Mouse (Mus musculus): ENCODE measurements at regions not wholly inside any gene's neighbourhood (a gene's known extent, or its start where the extent isn't known, plus 50 kb on each side); places are given as distances from the start of the nearest gene placed in this dataset.
"Not testable (repeated sequence)": the region's sequence is repeated elsewhere in the genome, so short reads cannot be mapped to it uniquely, and the experiment has no call there.

GRCm38 (mm10) chr9:53045788-53046187 lies 202.1 kb downstream of the Ddx10 start:
- DNase-seq, result no peak

GRCm38 (mm10) chr9:53033797-53034196 lies 214.1 kb downstream of the Ddx10 start:
- no peak for DNase-seq

GRCm38 (mm10) chr9:53022096-53022495 lies 225.8 kb downstream of the Ddx10 start:
- DNase-seq, result no peak

GRCm38 (mm10) chr9:53010741-53011140 lies 237.1 kb downstream of the Ddx10 start:
- DNase-seq, result no peak

- no peak for DNase-seq
Observed at GRCm38 (mm10) chr9:53007395-53007794, 240.5 kb downstream of the Ddx10 start.

- no peak for DNase-seq
Observed at GRCm38 (mm10) chr9:53006085-53006484, 241.8 kb downstream of the Ddx10 start.

- no peak for DNase-seq
Observed at GRCm38 (mm10) chr9:53004253-53004978, 243.4 kb downstream of the Ddx10 start.

- no peak for DNase-seq
Observed at GRCm38 (mm10) chr9:52976041-52976440, 271.8 kb downstream of the Ddx10 start.

GRCm38 (mm10) chr9:52965631-52966030 lies 282.2 kb downstream of the Ddx10 start:
- DNase-seq, result peak; percentile 77 to 89

- DNase-seq, result peak; percentile 33 to 61
Observed at GRCm38 (mm10) chr9:52959668-52960067, 280.1 kb upstream of the AI593442 start.

GRCm38 (mm10) chr9:52957245-52957644 lies 277.7 kb upstream of the AI593442 start:
- DNase-seq, result no peak

GRCm38 (mm10) chr9:52944081-52944480 lies 264.5 kb upstream of the AI593442 start:
- no peak for DNase-seq

GRCm38 (mm10) chr9:52941637-52941983 lies 262.0 kb upstream of the AI593442 start:
- peak in 1 of 2 experiments; percentile 12 for DNase-seq

- peak; percentile 40 to 41 for DNase-seq
Observed at GRCm38 (mm10) chr9:52940964-52941636, 261.5 kb upstream of the AI593442 start.

GRCm38 (mm10) chr9:52935082-52935481 lies 255.5 kb upstream of the AI593442 start:
- no peak for DNase-seq

- DNase-seq, result no peak
Observed at GRCm38 (mm10) chr9:52917516-52917915, 237.9 kb upstream of the AI593442 start.

- DNase-seq, result not testable (repeated sequence)
Observed at GRCm38 (mm10) chr9:52888653-52889052, 209.1 kb upstream of the AI593442 start.

GRCm38 (mm10) chr9:52887997-52888396 lies 208.4 kb upstream of the AI593442 start:
- not testable (repeated sequence) for DNase-seq

GRCm38 (mm10) chr9:52867236-52867635 lies 187.7 kb upstream of the AI593442 start:
- DNase-seq, result no peak

- no peak for DNase-seq
Observed at GRCm38 (mm10) chr9:52860327-52860726, 180.7 kb upstream of the AI593442 start.

- DNase-seq, result no peak
Observed at GRCm38 (mm10) chr9:52858411-52858810, 178.8 kb upstream of the AI593442 start.

- no peak for DNase-seq
Observed at GRCm38 (mm10) chr9:52853338-52853737, 173.8 kb upstream of the AI593442 start.

GRCm38 (mm10) chr9:52850552-52850951 lies 171.0 kb upstream of the AI593442 start:
- DNase-seq, result no peak

- DNase-seq, result no peak
Observed at GRCm38 (mm10) chr9:52849931-52850330, 170.4 kb upstream of the AI593442 start.
